ENCODE assay signal across 19 mouse cellular contexts in genomic region chr14:24744451-24744850, GRCm38 (mm10).
DNase-seq lines count a peak whose midpoint lies in the region; ATAC-seq lines count a peak whose summit lies in the region.
"Had no signal": no experiment of that assay in that cellular context is flagged by ENCODE, and none has a peak within 500 bp of the region (broad histone marks: within the 10 kb centered on the region; RNA-seq: fewer than 3 reads in every experiment).

No protein-coding gene starts in this region.

- H3K9me3 ChIP-seq in heart, embryonic 13.5 days = no peaks in the 10 kb centered on the region
- no peaks in the 10 kb centered on the region for H3K9me3 ChIP-seq in midbrain, embryonic 12.5 days
- no peaks in the 10 kb centered on the region for H3K9me3 ChIP-seq in midbrain, embryonic 10.5 days (replicated peaks)
- H3K9me3 ChIP-seq in forebrain, embryonic 16.5 days (ENCODE audit: control insufficient read depth, low read length) = no peaks in the 10 kb centered on the region
- H3K9me3 ChIP-seq: embryonic facial prominence, embryonic 15.5 days; intestine, embryonic 15.5 days had no signal

- H3K4me2 ChIP-seq in heart, embryonic 13.5 days = no peak overlapping the region
- H3K4me2 ChIP-seq in midbrain, embryonic 12.5 days (replicated peaks) = no peak overlapping the region
- H3K4me2 ChIP-seq in forebrain, embryonic 16.5 days (ENCODE audit: low read length) = no peak overlapping the region
- H3K4me2 ChIP-seq: embryonic facial prominence, embryonic 15.5 days; intestine, embryonic 15.5 days had no signal

- no peaks in the 10 kb centered on the region for H3K27me3 ChIP-seq in heart, embryonic 13.5 days (replicated peaks)
- H3K27me3 ChIP-seq in midbrain, embryonic 12.5 days = no peaks in the 10 kb centered on the region
- no peaks in the 10 kb centered on the region for H3K27me3 ChIP-seq in midbrain, embryonic 10.5 days (ENCODE audit: low read depth, poor library complexity, severe bottlenecking)
- H3K27me3 ChIP-seq in forebrain, embryonic 16.5 days (replicated peaks; ENCODE audit: control insufficient read depth, insufficient read depth, low read length) = no peaks in the 10 kb centered on the region
- H3K27me3 ChIP-seq: embryonic facial prominence, embryonic 15.5 days; intestine, embryonic 15.5 days had no signal

- H3K4me3 ChIP-seq in heart, embryonic 13.5 days = no peak overlapping the region
- H3K4me3 ChIP-seq in midbrain, embryonic 12.5 days = no peak overlapping the region
- H3K4me3 ChIP-seq in midbrain, embryonic 10.5 days = no peak overlapping the region
- H3K4me3 ChIP-seq in forebrain, embryonic 16.5 days (replicated peaks; ENCODE audit: low read length) = no peak overlapping the region
- H3K4me3 ChIP-seq: embryonic facial prominence, embryonic 15.5 days; erythroblast, embryonic 14.5 days; gastrocnemius, adult 2 months; intestine, embryonic 15.5 days had no signal

- no peak overlapping the region for H3K9ac ChIP-seq in heart, embryonic 13.5 days
- no peak overlapping the region for H3K9ac ChIP-seq in midbrain, embryonic 12.5 days (replicated peaks)
- H3K9ac ChIP-seq in forebrain, embryonic 16.5 days (replicated peaks; ENCODE audit: low read depth, low read length) = no peak overlapping the region
- H3K9ac ChIP-seq: embryonic facial prominence, embryonic 15.5 days; intestine, embryonic 15.5 days had no signal

- peak overlapping the region; percentile 70; the same call in 1 of the 2 replicates for H3K27ac ChIP-seq in heart, embryonic 13.5 days (replicated peaks)
- 0 out of 2 replicates have a peak overlapping the region, but pooled peaks have one; percentile 35 for H3K27ac ChIP-seq in midbrain, embryonic 12.5 days (replicated peaks)
- no peak overlapping the region for H3K27ac ChIP-seq in midbrain, embryonic 10.5 days (replicated peaks)
- H3K27ac ChIP-seq in forebrain, embryonic 16.5 days (ENCODE audit: low read length) = no peak overlapping the region
- H3K27ac ChIP-seq: embryonic facial prominence, embryonic 15.5 days; gastrocnemius, adult 2 months; intestine, embryonic 15.5 days had no signal

- ATAC-seq in heart, embryonic 13.5 days (ENCODE audit: extremely low read depth, insufficient number of reproducible peaks, low FRiP score, low TSS enrichment) = no peak
- no peak for ATAC-seq in midbrain, embryonic 12.5 days (ENCODE audit: low FRiP score, low read depth)
- ATAC-seq in forebrain, embryonic 16.5 days = peak; percentile 49; the same call in 1 of the 2 replicates
- ATAC-seq: intestine, embryonic 15.5 days had no signal

- no peak for DNase-seq in heart, adult 9 months (ENCODE audit: low spot score in 2 of 2)
- DNase-seq in midbrain, embryonic 10.5 days (ENCODE audit: low spot score) = no peak
- DNase-seq in kidney, postnatal 25 days = no peak
- DNase-seq: adrenal gland, adult 2 months; adrenal gland, postnatal 25 days; cerebellum, adult 2 months; cerebellum, postnatal 10 days; embryo, embryonic 11 days; gastrocnemius, adult 2 months; gastrocnemius, postnatal 25 days; heart, postnatal 10 days; heart, postnatal 4 days; kidney, adult 18-20 months had no signal

- no peaks in the 10 kb centered on the region for H3K36me3 ChIP-seq in heart, embryonic 13.5 days
- no peaks in the 10 kb centered on the region for H3K36me3 ChIP-seq in midbrain, embryonic 12.5 days
- H3K36me3 ChIP-seq in midbrain, embryonic 10.5 days = no peaks in the 10 kb centered on the region
- no peaks in the 10 kb centered on the region for H3K36me3 ChIP-seq in forebrain, embryonic 16.5 days (ENCODE audit: control insufficient read depth, insufficient read depth)
- H3K36me3 ChIP-seq: embryonic facial prominence, embryonic 15.5 days; intestine, embryonic 15.5 days had no signal

- WGBS in heart, embryonic 13.5 days = 84% methylated on average over 2 of the region's 2 CpGs
- 71% methylated on average over 2 of the region's 2 CpGs for WGBS in midbrain, embryonic 12.5 days
- 74% methylated on average over 2 of the region's 2 CpGs for WGBS in midbrain, embryonic 10.5 days
- 49% methylated on average over 2 of the region's 2 CpGs for WGBS in forebrain, embryonic 16.5 days

- H3K4me1 ChIP-seq in heart, embryonic 13.5 days = peaks cover 45% of the 10 kb centered on the region
- H3K4me1 ChIP-seq in midbrain, embryonic 12.5 days = peaks cover 19% of the 10 kb centered on the region
- peaks cover 17% of the 10 kb centered on the region for H3K4me1 ChIP-seq in midbrain, embryonic 10.5 days
- H3K4me1 ChIP-seq in forebrain, embryonic 16.5 days (replicated peaks; ENCODE audit: control insufficient read depth, insufficient read depth, low read length) = peaks cover 28% of the 10 kb centered on the region

Comparison
In these comparisons a context has a peak if more than half of its experiments do, and no peak if none do; other contexts are left out.
1. H3K27ac ChIP-seq: peak in heart, embryonic 13.5 days (single experiment) and midbrain, embryonic 12.5 days (single experiment); none in midbrain, embryonic 10.5 days (single experiment) and forebrain, embryonic 16.5 days (single experiment).